In genomic region chr11:101056885-101057284, GRCm38 (mm10) we compare ENCODE assay signal across 9 mouse cellular contexts. TPM values are rescaled to one million over a fixed set of nuclear protein-coding genes. Genes with fewer than 3 reads are reported as not detected.
A peak's percentile ranks its signal among the peaks of the same experiment; 100 is the strongest.
DNase-seq lines count a peak whose midpoint lies in the region; ATAC-seq and TF ChIP-seq lines count a peak whose summit lies in the region.
"Had no signal": no experiment of that assay in that cellular context is flagged by ENCODE, and none has a peak within 500 bp of the region (broad histone marks: within the 10 kb centered on the region; RNA-seq: fewer than 3 reads in every experiment).

No protein-coding gene starts in this region.

- H3K27ac ChIP-seq in kidney, adult 2 months (ENCODE audit: insufficient read depth, low read depth, low read length) = no peak overlapping the region
- peak overlapping the region; percentile 90 for H3K27ac ChIP-seq in stomach, postnatal 0 days (replicated peaks)

- WGBS in kidney, adult 2 months = 61% methylated on average over 8 of the region's 8 CpGs
- 15% methylated on average over 8 of the region's 8 CpGs for WGBS in stomach, postnatal 0 days

- ATAC-seq in stomach, postnatal 0 days (ENCODE audit: low FRiP score, low TSS enrichment) = peak; percentile 71

- peak overlapping the region; percentile 45; the same call in 1 of the 2 replicates for H3K9ac ChIP-seq in stomach, postnatal 0 days (ENCODE audit: low read length)

- no peak overlapping the region for H3K4me2 ChIP-seq in stomach, postnatal 0 days (replicated peaks; ENCODE audit: low read depth)

- no peaks in the 10 kb centered on the region for H3K36me3 ChIP-seq in kidney, adult 2 months (ENCODE audit: control insufficient read depth, insufficient read depth, low read length)
- H3K36me3 ChIP-seq in stomach, postnatal 0 days (ENCODE audit: control insufficient read depth, insufficient read depth, low read length) = peaks cover 8% of the 10 kb centered on the region; the same call in 1 of the 2 replicates

- TF ChIP-seq POLR2A in kidney, adult 2 months (IDR thresholded peaks at IDR 0.05; ENCODE audit: low read depth, low read length) = no peak

- H3K4me1 ChIP-seq in kidney, adult 2 months (ENCODE audit: control insufficient read depth, insufficient read depth, low read length) = no peaks in the 10 kb centered on the region
- H3K4me1 ChIP-seq in stomach, postnatal 0 days (replicated peaks; ENCODE audit: control insufficient read depth, insufficient read depth) = peaks cover 16% of the 10 kb centered on the region

- DNase-seq in kidney, postnatal 10 days = peak; percentile 62
- no peak for DNase-seq in kidney, adult 2 months
- DNase-seq in heart, adult 18-20 months = peak; percentile 74 to 84
- DNase-seq in liver = peak; percentile 33
- peak; percentile 77 for DNase-seq in stomach, postnatal 0 days (ENCODE audit: low spot score)
- DNase-seq in spleen, postnatal 36 days (ENCODE audit: low spot score in 2 of 2) = no peak
- no peak for DNase-seq in left cerebral cortex, adult 18-20 months (ENCODE audit: low spot score in 2 of 2)
- no peak for DNase-seq in right cerebral cortex, postnatal 36 days (ENCODE audit: low spot score in 2 of 2)

- no peak for TF ChIP-seq CTCF in kidney, adult 2 months (conservative IDR thresholded peaks at IDR 0.05; ENCODE audit: insufficient read depth, insufficient read length, low read depth, low read length)
- no peak for TF ChIP-seq CTCF in stomach, postnatal 0 days (IDR thresholded peaks at IDR 0.05; ENCODE audit: low read depth)

- H3K27me3 ChIP-seq in kidney, adult 2 months (replicated peaks; ENCODE audit: control insufficient read depth, insufficient read depth, low read length) = no peaks in the 10 kb centered on the region
- H3K27me3 ChIP-seq in stomach, postnatal 0 days (ENCODE audit: control insufficient read depth, insufficient read depth, low read length) = no peaks in the 10 kb centered on the region

- TF ChIP-seq EP300 in stomach, postnatal 0 days (optimal IDR thresholded peaks at IDR 0.05) = no peak

- H3K4me3 ChIP-seq in kidney, adult 2 months (ENCODE audit: insufficient read depth, low read depth, low read length) = no peak overlapping the region
- H3K4me3 ChIP-seq in stomach, postnatal 0 days (ENCODE audit: low read depth, low read length) = no peak overlapping the region

- no peaks in the 10 kb centered on the region for H3K9me3 ChIP-seq in stomach, postnatal 0 days (ENCODE audit: control insufficient read depth, low read length)

RNA-seq across cellular contexts. Expression of gene Naglu, which starts 12.9 kb away (rescaled TPM):
- 50.6 and 60.6 TPM in 2 replicates for polyA plus RNA-seq in kidney, adult 2 months (2012; rRNA removed)
- 1 to 10 TPM; 7.2 to 8.4 TPM for total RNA-seq in heart, adult 18-20 months (2021)
- 16.0 and 17.1 TPM in 2 replicates for polyA plus RNA-seq in stomach, postnatal 0 days (2015; fragmentation: Nextera tagmentation; extraction: Ambion mirVana)
- 1 to 10 TPM; 7.0 to 7.9 TPM for total RNA-seq in left cerebral cortex, adult 18-20 months (2021)

RNA-seq across cellular contexts. Expression of gene Hsd17b1, which starts 21.3 kb away (rescaled TPM):
- polyA plus RNA-seq in kidney, adult 2 months (2012; rRNA removed) = 0.44 and 0.83 TPM in 2 replicates
- under 1 TPM; 0.41 to 0.77 TPM for total RNA-seq in heart, adult 18-20 months (2021)
- 0.08 TPM in 1 of 2 replicates, not detected in the other for polyA plus RNA-seq in stomach, postnatal 0 days (2015; fragmentation: Nextera tagmentation; extraction: Ambion mirVana)
- under 1 TPM; 0.59 to 0.91 TPM for total RNA-seq in left cerebral cortex, adult 18-20 months (2021)
- total RNA-seq: MEL had no signal

RNA-seq across cellular contexts. Expression of gene Coasy, which starts 25.5 kb away (rescaled TPM):
- polyA plus RNA-seq in kidney, adult 2 months (2012; rRNA removed) = 154 and 200 TPM in 2 replicates
- total RNA-seq in heart, adult 18-20 months (2021) = 10 to 100 TPM; 17.4 to 18.8 TPM
- 26.4 and 26.8 TPM in 2 replicates for polyA plus RNA-seq in stomach, postnatal 0 days (2015; fragmentation: Nextera tagmentation; extraction: Ambion mirVana)
- total RNA-seq in left cerebral cortex, adult 18-20 months (2021) = 10 to 100 TPM; 22.5 to 24.6 TPM

RNA-seq across cellular contexts. Expression of gene Mlx, which starts 30.2 kb away (rescaled TPM):
- 56.9 and 67.9 TPM in 2 replicates for polyA plus RNA-seq in kidney, adult 2 months (2012; rRNA removed)
- total RNA-seq in heart, adult 18-20 months (2021) = 10 to 100 TPM; 17.2 to 17.9 TPM
- 42.3 and 42.4 TPM in 2 replicates for polyA plus RNA-seq in stomach, postnatal 0 days (2015; fragmentation: Nextera tagmentation; extraction: Ambion mirVana)
- total RNA-seq in left cerebral cortex, adult 18-20 months (2021) = 10 to 100 TPM; 39.5 to 46.6 TPM

RNA-seq across cellular contexts. Expression of gene Psmc3ip, which starts 38.4 kb away (rescaled TPM):
- 1.2 and 1.9 TPM in 2 replicates for polyA plus RNA-seq in kidney, adult 2 months (2012; rRNA removed)
- total RNA-seq in heart, adult 18-20 months (2021) = 1 to 10 TPM; 2.4 to 2.6 TPM
- polyA plus RNA-seq in stomach, postnatal 0 days (2015; fragmentation: Nextera tagmentation; extraction: Ambion mirVana) = 10.6 and 11.8 TPM in 2 replicates
- 1 to 10 TPM; 3.0 to 3.6 TPM for total RNA-seq in left cerebral cortex, adult 18-20 months (2021)

Comparison
In these comparisons a context has a peak if more than half of its experiments do, and no peak if none do; other contexts are left out.
1. DNase-seq: peak in kidney, postnatal 10 days (single experiment), heart, adult 18-20 months (2 of 2), liver (single experiment) and stomach, postnatal 0 days (single experiment); none in kidney, adult 2 months (single experiment), spleen, postnatal 36 days (0 of 2), left cerebral cortex, adult 18-20 months (0 of 2) and right cerebral cortex, postnatal 36 days (0 of 2).